Mouse (Mus musculus) urinary bladder, postnatal 4 days (tissue): ENCODE results near the gene Cylc1.

Experiments
- DNase-seq, 2 experiments: peaks; one replicate each; pipeline ENCODE4 v3.0.0; 2021 to 2022; ENCODE audit warnings: low spot score in 2 of 2

Cylc1 gene

GRCm38 (mm10) chrX:111110118-111110517 lies at the start of gene Cylc1:
Gene Cylc1, plus strand, starts transcription at chrX:111110418.
- DNase-seq: no peak

DNA sequence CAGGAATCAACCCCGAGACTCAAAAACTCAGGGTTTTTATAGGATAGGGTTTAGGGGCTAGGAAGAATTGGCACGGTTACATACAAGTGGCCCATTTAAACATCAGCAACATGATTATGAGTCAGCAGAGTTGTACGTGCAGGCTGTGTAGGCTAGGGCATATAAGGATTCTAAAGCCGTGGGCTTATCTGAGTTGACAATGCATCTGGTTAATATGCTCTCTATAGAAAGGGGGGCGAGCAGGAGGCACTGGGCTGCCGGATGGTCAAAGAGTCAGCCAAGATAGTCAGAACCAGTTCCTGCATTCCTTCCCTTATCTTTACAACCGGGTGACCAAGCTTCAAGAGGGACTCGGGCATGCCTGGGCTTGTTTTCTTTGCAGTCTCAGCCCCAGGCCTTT lies 31.5 kb upstream of the Cylc1 start:
- no peak for DNase-seq

DNA sequence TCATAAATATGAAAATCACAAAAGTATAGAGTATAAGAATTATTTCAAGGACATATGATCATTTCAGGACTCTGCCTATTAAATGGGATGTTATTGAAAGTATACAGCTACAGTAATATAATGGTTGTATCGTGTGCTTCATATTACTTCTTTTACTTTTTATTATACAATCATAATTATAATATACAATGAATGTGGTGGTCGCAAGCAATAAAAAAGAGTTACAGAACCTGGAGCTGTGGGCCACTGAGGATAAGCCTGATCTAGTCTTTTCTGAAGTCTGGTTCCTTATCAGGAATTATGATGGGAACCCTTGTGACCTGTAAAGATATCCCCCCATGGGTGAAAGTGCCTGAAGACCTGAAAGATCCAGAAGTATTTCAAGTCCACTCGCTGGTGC lies 57.8 kb downstream of the Cylc1 start, which contains the start of gene Gm10112:
TSS of gene Gm10112 (plus strand) at position 301 of the 400 bp plus-strand sequence.
- no peak for DNase-seq
